Mouse (Mus musculus) kidney, embryonic 15.5 days (tissue): ENCODE measurements around the gene Mbnl1. TPM values are rescaled to one million over a fixed set of nuclear protein-coding genes. Genes with fewer than 3 reads are reported as not detected.
A peak's percentile ranks its signal among the peaks of the same experiment; 100 is the strongest.

ENCODE experiments used
- ATAC-seq: fragments of 200-750 bp; cut with Nextera tagmentation; replicated peaks from 2 replicates; pipeline ENCODE4 v1.8.0; 2017; ENCODE audit warnings: moderate TSS enrichment; ENCODE audit not compliant: low FRiP score
- H3K27ac ChIP-seq: fragments of 300-500 bp; sonication (generic); 2 replicates; pipeline ENCODE4 v1.5.1; 2015; ENCODE audit warnings: mild to moderate bottlenecking, inconsistent platforms
- H3K27me3 ChIP-seq: fragments of 300-500 bp; sonication (generic); 2 replicates; pipeline ENCODE4 v1.6.1; 2015; ENCODE audit warnings: inconsistent platforms
- H3K36me3 ChIP-seq: fragments of 300-500 bp; sonication (generic); 2 replicates; pipeline ENCODE4 v1.6.1; 2015; ENCODE audit warnings: inconsistent platforms
- H3K4me1 ChIP-seq: fragments of 300-500 bp; sonication (generic); 2 replicates; pipeline ENCODE4 v1.6.1; 2015; ENCODE audit warnings: inconsistent platforms
- H3K4me2 ChIP-seq: fragments of 300-500 bp; sonication (generic); 2 replicates; pipeline ENCODE4 v1.6.1; 2015; ENCODE audit warnings: moderate library complexity, mild to moderate bottlenecking, inconsistent platforms
- H3K4me3 ChIP-seq: fragments of 300-500 bp; sonication (generic); replicated peaks from 2 replicates; pipeline ENCODE4 v1.5.1; 2015; ENCODE audit warnings: mild to moderate bottlenecking, inconsistent platforms
- H3K9ac ChIP-seq: fragments of 300-500 bp; sonication (generic); 2 replicates; pipeline ENCODE4 v1.6.1; 2015; ENCODE audit warnings: mild to moderate bottlenecking, inconsistent platforms
- H3K9me3 ChIP-seq: fragments of 300-500 bp; sonication (generic); replicated peaks from 2 replicates; pipeline ENCODE4 v1.6.1; 2016; ENCODE audit warnings: inconsistent platforms
- WGBS: fragments of 180-500 bp; shearing (Covaris S2); methylation state at CpG from one replicate; pipeline ENCODE4 v1.1.7; 2015; ENCODE audit warnings: mixed read lengths; 5-methylcytosine and 5-hydroxymethylcytosine counted together
- polyA plus RNA-seq: library from polyadenylated mRNA; unstranded; fragments of >200 nt; fragmentation: Nextera tagmentation; extraction: Ambion mirVana; gene quantifications from 2 replicates; pipeline ENCODE4 v1.2.1, GENCODE M21; 2015

The Mbnl1 gene
- polyA plus RNA-seq, 1 experiment from 2014 or later = 89.4 TPM

GRCm38 (mm10) chr3:60565204-60565603 is 92.6 kb downstream of the Mbnl1 start:
- no peak for ATAC-seq
- Histone ChIP-seq H3K4me1 (0 out of 2 replicates have a peak, but pooled peaks cover 10% of the 10 kb centered on the region), H3K4me3 (no peak overlapping the region), H3K36me3 (no peaks in the 10 kb centered on the region), H3K27ac (no peak overlapping the region), H3K27me3 (no peaks in the 10 kb centered on the region), H3K9me3 (no peaks in the 10 kb centered on the region), H3K4me2 (no peak overlapping the region), H3K9ac (no peak overlapping the region)
- 80% methylated on average over 3 of the region's 3 CpGs for WGBS

DNA sequence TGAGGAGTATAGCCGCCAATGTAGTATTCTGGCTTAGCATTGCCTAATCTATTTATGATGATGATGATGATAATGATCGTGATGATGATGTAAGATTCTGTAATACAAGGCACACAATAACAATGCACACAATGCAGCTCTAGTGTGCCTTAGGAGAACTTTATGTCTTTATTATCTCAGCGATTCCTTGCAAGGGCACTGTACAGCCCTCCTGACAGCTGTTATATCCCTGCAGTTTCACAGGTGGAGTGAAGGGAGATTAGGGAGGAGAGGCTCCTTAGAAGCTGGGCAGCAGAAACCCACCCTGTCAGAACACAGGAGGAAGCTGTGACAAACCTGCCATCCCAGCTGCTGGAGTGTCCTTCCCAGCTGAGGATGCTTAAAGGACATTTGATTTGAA is 93.3 kb downstream of the Mbnl1 start:
- Histone ChIP-seq H3K36me3 (no peaks in the 10 kb centered on the region), H3K4me1 (0 out of 2 replicates have a peak, but pooled peaks cover 12% of the 10 kb centered on the region), H3K27ac (no peak overlapping the region), H3K27me3 (no peaks in the 10 kb centered on the region), H3K4me3 (no peak overlapping the region), H3K9ac (no peak overlapping the region), H3K9me3 (no peaks in the 10 kb centered on the region), H3K4me2 (no peak overlapping the region)
- no peak for ATAC-seq
- WGBS = 67% methylated on average over 3 of the region's 3 CpGs

DNA sequence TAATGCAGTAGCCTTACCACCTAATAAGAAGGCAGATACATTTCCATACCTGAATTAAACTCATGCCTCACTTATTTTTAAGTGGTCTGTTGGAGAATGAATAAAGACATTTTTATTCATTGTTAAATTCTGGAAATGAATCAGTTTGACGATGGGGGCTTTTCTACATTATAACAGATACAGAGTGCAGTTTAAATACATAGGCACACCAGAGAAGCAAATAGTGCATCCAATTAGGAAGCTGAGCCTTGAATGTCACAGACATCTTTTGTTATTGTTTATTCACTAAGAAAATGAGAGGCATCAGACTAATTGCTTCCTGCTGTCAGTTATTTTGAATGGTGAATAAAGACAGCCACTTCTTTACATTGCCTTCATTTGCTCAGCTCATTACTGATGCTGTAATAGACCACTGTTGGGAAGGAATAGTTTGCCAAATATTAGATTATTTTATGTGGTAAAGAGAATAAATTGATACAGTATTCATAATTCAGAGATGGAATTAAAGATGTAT is 95.6 kb downstream of the Mbnl1 start:
- ATAC-seq = no peak
- H3K9ac ChIP-seq = no peak overlapping the region
- H3K36me3 ChIP-seq = no peaks in the 10 kb centered on the region
- H3K4me2 ChIP-seq = no peak overlapping the region
- 86% methylated on average over 1 of the region's 1 CpGs for WGBS
- H3K9me3 ChIP-seq = no peaks in the 10 kb centered on the region
- H3K27me3 ChIP-seq = no peaks in the 10 kb centered on the region
- H3K4me3 ChIP-seq = no peak overlapping the region
- H3K27ac ChIP-seq = no peak overlapping the region
- H3K4me1 ChIP-seq = 0 out of 2 replicates have a peak, but pooled peaks cover 12% of the 10 kb centered on the region

DNA sequence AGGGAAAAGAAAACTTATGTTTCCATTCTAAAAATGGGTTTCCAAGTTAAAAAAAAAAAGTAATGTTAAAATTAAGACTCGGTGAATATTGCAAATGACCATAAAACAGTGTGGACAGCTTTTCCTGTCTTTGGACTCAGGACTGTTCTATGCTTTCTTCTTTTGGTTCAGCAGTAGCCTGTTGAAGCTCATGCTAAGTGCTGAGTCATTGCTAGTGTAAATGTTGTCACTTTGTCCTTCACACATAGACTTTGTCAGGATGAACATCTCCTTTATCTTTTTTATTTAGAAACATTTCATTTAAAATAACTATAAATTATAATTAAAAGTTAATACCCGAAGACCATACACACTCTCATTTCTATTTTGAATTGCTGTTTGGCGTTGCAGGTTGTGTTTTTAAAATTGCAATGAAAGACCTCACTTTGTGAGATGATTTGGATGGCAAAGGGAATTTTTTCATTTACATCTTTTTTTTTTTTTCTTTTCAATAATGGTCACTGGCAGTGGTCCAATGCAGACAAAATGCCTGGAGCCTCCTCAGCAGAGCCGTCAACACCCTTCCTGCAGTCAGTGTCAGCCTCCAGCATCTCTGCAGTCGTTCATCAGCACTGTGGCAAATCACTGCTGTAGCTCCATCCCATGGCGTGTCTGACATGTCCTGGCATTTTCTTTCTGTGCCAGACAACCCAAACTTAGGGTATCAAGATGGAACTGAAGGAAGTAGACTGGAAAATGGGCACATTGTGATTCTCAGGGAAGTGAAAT is 96.4 kb downstream of the Mbnl1 start:
- no peaks in the 10 kb centered on the region for H3K27me3 ChIP-seq
- H3K9ac ChIP-seq = no peak overlapping the region
- H3K36me3 ChIP-seq = no peaks in the 10 kb centered on the region
- no peak overlapping the region for H3K4me3 ChIP-seq
- H3K9me3 ChIP-seq = no peaks in the 10 kb centered on the region
- no peak overlapping the region for H3K27ac ChIP-seq
- 0 out of 2 replicates have a peak, but pooled peaks cover 8% of the 10 kb centered on the region for H3K4me1 ChIP-seq
- no peak for ATAC-seq
- H3K4me2 ChIP-seq = no peak overlapping the region
- WGBS = 65% methylated on average over 6 of the region's 6 CpGs

DNA sequence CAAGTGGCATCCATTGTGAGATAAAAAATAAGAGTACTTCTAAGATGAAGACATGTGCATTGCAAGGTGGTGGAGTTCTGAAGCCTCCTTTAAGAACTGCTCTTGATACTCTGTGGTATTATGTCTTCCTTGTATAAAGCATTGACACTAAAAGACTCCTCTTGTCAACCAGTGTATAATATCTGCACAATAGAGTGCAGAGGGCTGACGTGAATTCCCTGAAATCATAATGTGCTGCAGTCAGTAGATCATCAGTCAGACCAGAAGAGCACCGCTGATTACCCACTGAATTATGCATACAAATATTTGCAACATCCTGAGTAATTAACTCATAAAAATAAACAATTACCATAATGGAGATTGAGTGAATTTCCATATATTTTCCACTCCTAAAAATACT is 97.2 kb downstream of the Mbnl1 start:
- Histone ChIP-seq H3K36me3 (no peaks in the 10 kb centered on the region), H3K4me3 (no peak overlapping the region), H3K27ac (no peak overlapping the region), H3K4me2 (no peak overlapping the region), H3K9me3 (no peaks in the 10 kb centered on the region), H3K27me3 (no peaks in the 10 kb centered on the region), H3K4me1 (0 out of 2 replicates have a peak, but pooled peaks cover 8% of the 10 kb centered on the region), H3K9ac (no peak overlapping the region)
- no peak for ATAC-seq
- WGBS = 79% methylated on average over 2 of the region's 2 CpGs

DNA sequence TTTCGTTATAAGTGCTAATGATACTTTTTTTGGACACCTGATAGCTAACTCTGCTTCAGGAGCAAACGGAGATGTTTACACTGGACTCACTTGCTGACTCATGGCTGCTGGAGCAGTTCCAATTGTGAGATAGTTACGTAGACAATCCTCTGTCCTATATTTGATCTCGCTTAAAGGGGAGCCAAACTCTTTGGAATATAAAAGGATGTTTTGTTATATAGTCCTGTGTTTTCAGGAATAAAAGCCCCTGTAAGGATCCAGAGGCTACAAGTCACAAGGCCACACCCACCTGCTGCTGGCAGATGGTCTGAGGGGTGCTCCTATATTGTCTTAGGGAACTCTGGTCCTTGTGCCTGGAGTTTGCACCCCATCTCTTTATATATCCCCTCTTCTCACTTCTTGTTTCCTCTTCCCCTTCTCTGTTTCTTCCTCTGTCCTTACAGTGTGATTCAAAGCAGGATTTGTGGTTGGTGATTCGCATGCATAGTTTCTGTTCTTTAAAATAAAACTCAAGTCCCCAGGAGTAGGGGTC is 97.9 kb downstream of the Mbnl1 start:
- H3K9ac ChIP-seq = no peak overlapping the region
- no peaks in the 10 kb centered on the region for H3K27me3 ChIP-seq
- no peaks in the 10 kb centered on the region for H3K9me3 ChIP-seq
- H3K4me3 ChIP-seq = no peak overlapping the region
- WGBS = 52% methylated on average over 5 of the region's 5 CpGs
- ATAC-seq = peak; percentile 83
- H3K36me3 ChIP-seq = no peaks in the 10 kb centered on the region
- no peak overlapping the region for H3K27ac ChIP-seq
- H3K4me1 ChIP-seq = 0 out of 2 replicates have a peak, but pooled peaks cover 10% of the 10 kb centered on the region
- H3K4me2 ChIP-seq = no peak overlapping the region

DNA sequence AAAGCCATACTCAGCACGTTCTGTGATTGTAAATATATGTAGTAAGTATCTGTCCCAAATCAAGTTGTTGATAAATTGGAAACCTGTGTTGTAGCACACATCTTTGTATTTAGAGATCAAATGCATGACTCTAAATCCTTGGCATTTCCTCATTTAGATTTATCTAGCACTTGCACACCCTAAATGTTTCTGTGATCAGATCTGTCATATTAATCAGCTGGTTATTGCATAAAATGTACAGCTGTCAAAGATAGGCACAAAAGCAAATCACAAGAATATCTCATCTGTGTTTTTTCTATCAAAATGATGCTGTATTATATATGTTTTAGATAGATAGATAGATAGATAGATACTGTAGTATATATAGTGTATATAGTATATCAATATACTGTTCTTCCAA is 98.9 kb downstream of the Mbnl1 start:
- no peak overlapping the region for H3K27ac ChIP-seq
- no peaks in the 10 kb centered on the region for H3K9me3 ChIP-seq
- no peak overlapping the region for H3K4me2 ChIP-seq
- no peaks in the 10 kb centered on the region for H3K36me3 ChIP-seq
- H3K4me1 ChIP-seq = peaks cover 16% of the 10 kb centered on the region; the same call in 1 of the 2 replicates
- 80% methylated on average over 1 of the region's 1 CpGs for WGBS
- H3K4me3 ChIP-seq = no peak overlapping the region
- H3K9ac ChIP-seq = no peak overlapping the region
- no peaks in the 10 kb centered on the region for H3K27me3 ChIP-seq
- no peak for ATAC-seq

- Histone ChIP-seq H3K9ac (no peak overlapping the region), H3K4me1 (peaks cover 17% of the 10 kb centered on the region; the same call in 1 of the 2 replicates), H3K9me3 (no peaks in the 10 kb centered on the region), H3K4me2 (no peak overlapping the region), H3K36me3 (no peaks in the 10 kb centered on the region), H3K27me3 (no peaks in the 10 kb centered on the region), H3K27ac (no peak overlapping the region), H3K4me3 (no peak overlapping the region)
- whole genome bisulfite sequencing = 80% methylated on average over 9 of the region's 9 CpGs
- ATAC-seq = no peak
Measured at GRCm38 (mm10) chr3:60574199-60574598, 101.6 kb downstream of the Mbnl1 start.

GRCm38 (mm10) chr3:60574849-60575524 is 102.4 kb downstream of the Mbnl1 start:
- Histone ChIP-seq H3K4me1 (peaks cover 13% of the 10 kb centered on the region; the same call in 1 of the 2 replicates), H3K4me2 (no peak overlapping the region), H3K9ac (no peak overlapping the region), H3K36me3 (no peaks in the 10 kb centered on the region), H3K4me3 (no peak overlapping the region), H3K27me3 (no peaks in the 10 kb centered on the region), H3K27ac (no peak overlapping the region), H3K9me3 (no peaks in the 10 kb centered on the region)
- 84% methylated on average over 4 of the region's 4 CpGs for WGBS
- ATAC-seq = no peak

DNA sequence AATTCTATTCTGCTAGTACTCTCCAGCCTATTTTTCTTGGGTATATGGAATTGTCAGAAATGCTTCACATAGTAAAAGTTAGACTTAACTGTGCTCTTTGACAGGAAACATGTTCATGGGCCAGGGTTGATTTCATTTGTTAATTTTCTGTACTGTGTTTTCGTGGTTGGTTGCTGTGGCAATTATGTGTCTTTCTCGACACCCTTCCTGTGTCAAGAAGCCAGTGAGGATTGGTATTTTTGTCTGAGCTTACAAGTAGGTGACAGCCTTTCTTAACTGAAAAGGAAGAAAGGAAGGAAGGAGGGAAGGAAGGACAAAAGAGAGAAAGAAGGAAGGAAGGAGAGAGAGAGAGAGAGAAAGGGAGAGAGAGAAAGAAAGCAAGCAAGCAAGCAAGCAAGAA is 103.3 kb downstream of the Mbnl1 start:
- no peak for ATAC-seq
- no peak overlapping the region for H3K4me3 ChIP-seq
- whole genome bisulfite sequencing = 52% methylated on average over 2 of the region's 2 CpGs
- H3K9ac ChIP-seq = no peak overlapping the region
- no peaks in the 10 kb centered on the region for H3K36me3 ChIP-seq
- H3K27me3 ChIP-seq = no peaks in the 10 kb centered on the region
- no peaks in the 10 kb centered on the region for H3K9me3 ChIP-seq
- H3K4me1 ChIP-seq = peaks cover 17% of the 10 kb centered on the region
- H3K4me2 ChIP-seq = no peak overlapping the region
- no peak overlapping the region for H3K27ac ChIP-seq

- Histone ChIP-seq H3K27ac (no peak overlapping the region), H3K4me3 (no peak overlapping the region), H3K9ac (no peak overlapping the region), H3K36me3 (no peaks in the 10 kb centered on the region), H3K4me1 (peaks cover 17% of the 10 kb centered on the region), H3K9me3 (no peaks in the 10 kb centered on the region), H3K27me3 (no peaks in the 10 kb centered on the region), H3K4me2 (no peak overlapping the region)
- ATAC-seq = no peak
- WGBS = 55% methylated on average over 9 of the region's 9 CpGs
Measured at GRCm38 (mm10) chr3:60576366-60577046, 103.9 kb downstream of the Mbnl1 start.

- no peak for ATAC-seq
- Histone ChIP-seq H3K4me1 (peaks cover 21% of the 10 kb centered on the region), H3K27ac (no peak overlapping the region), H3K4me2 (no peak overlapping the region), H3K36me3 (no peaks in the 10 kb centered on the region), H3K27me3 (no peaks in the 10 kb centered on the region), H3K4me3 (no peak overlapping the region), H3K9me3 (no peaks in the 10 kb centered on the region), H3K9ac (no peak overlapping the region)
- WGBS = 94% methylated on average over 4 of the region's 4 CpGs
Measured at GRCm38 (mm10) chr3:60579880-60580279, 107.2 kb downstream of the Mbnl1 start.
